Mouse (Mus musculus) intestine, postnatal 0 days (tissue): ENCODE data around the gene Tcte2. TPM values are rescaled to one million over a fixed set of nuclear protein-coding genes. Genes with fewer than 3 reads are reported as not detected.
"Not testable (repeated sequence)": the region's sequence is repeated elsewhere in the genome, so short reads cannot be mapped to it uniquely, and the experiment has no call there.

Experiments used
- ATAC-seq: fragments of 200-750 bp; cut with Nextera tagmentation; 2 replicates; pipeline ENCODE4 v1.8.0; 2017; ENCODE audit warnings: mild to moderate bottlenecking, moderate TSS enrichment, moderate library complexity
- H3K27ac ChIP-seq: fragments of 300-500 bp; sonication (generic); 2 replicates; pipeline ENCODE4 v1.5.1; 2014; ENCODE audit warnings: mild to moderate bottlenecking, low read depth, low read length, moderate library complexity
- H3K27me3 ChIP-seq: fragments of 300-500 bp; sonication (generic); replicated peaks from 2 replicates; pipeline ENCODE4 v1.6.1; 2014; ENCODE audit warnings: low read length, mixed read lengths; ENCODE audit not compliant: control insufficient read depth, insufficient read depth
- H3K36me3 ChIP-seq: fragments of 300-500 bp; sonication (generic); 2 replicates; pipeline ENCODE4 v1.6.1; 2014; ENCODE audit warnings: mild to moderate bottlenecking, moderate library complexity; ENCODE audit not compliant: control insufficient read depth, insufficient read depth
- H3K4me1 ChIP-seq: fragments of 300-500 bp; sonication (generic); replicated peaks from 2 replicates; pipeline ENCODE4 v1.6.1; 2014; ENCODE audit warnings: antibody characterized with exemption, low read length, mixed read lengths; ENCODE audit not compliant: control insufficient read depth, insufficient read depth
- H3K4me2 ChIP-seq: fragments of 300-500 bp; sonication (generic); replicated peaks from 2 replicates; pipeline ENCODE4 v1.6.1; 2014; ENCODE audit warnings: low read depth, mild to moderate bottlenecking, moderate library complexity
- H3K4me3 ChIP-seq: fragments of 300-500 bp; sonication (generic); 2 replicates; pipeline ENCODE4 v1.5.1; 2014; ENCODE audit warnings: low read depth, low read length
- H3K9ac ChIP-seq: fragments of 300-500 bp; sonication (generic); 2 replicates; pipeline ENCODE4 v1.6.1; 2014; ENCODE audit warnings: mild to moderate bottlenecking, low read depth, low read length
- H3K9me3 ChIP-seq: fragments of 300-500 bp; sonication (generic); 2 replicates; pipeline ENCODE4 v1.6.1; 2016; ENCODE audit warnings: mixed run types; ENCODE audit not compliant: control insufficient read depth
- CTCF ChIP-seq: sonication (generic); IDR thresholded peaks from 2 replicates; pipeline ENCODE4 v1.5.1; 2016; ENCODE audit warnings: low read depth, mild to moderate bottlenecking, control low read depth, antibody characterized with exemption, moderate library complexity
- WGBS: fragments of 180-500 bp; shearing (Covaris S2); extraction: QIAGEN DNeasy Blood & Tissue Kit; methylation state at CpG from one replicate; pipeline ENCODE4 v1.1.7; 2014; 5-methylcytosine and 5-hydroxymethylcytosine counted together
- polyA plus RNA-seq: library from polyadenylated mRNA; unstranded; fragments of >200 nt; fragmentation: Nextera tagmentation; extraction: Ambion mirVana; gene quantifications from 2 replicates; pipeline ENCODE4 v1.2.1, GENCODE M21; 2015

The Tcte2 gene
- polyA plus RNA-seq, 1 experiment from 2014 or later, result 1.4 TPM

- Histone ChIP-seq H3K4me3 (no peak overlapping the region), H3K9me3 (no peaks in the 10 kb centered on the region), H3K36me3 (no peaks in the 10 kb centered on the region), H3K4me1 (no peaks in the 10 kb centered on the region; the same call in 1 of the 2 replicates), H3K9ac (no peak overlapping the region), H3K4me2 (no peak overlapping the region), H3K27me3 (no peaks in the 10 kb centered on the region), H3K27ac (no peak overlapping the region)
- ATAC-seq, result no peak
- WGBS, result 82% methylated on average over 5 of the region's 5 CpGs
- no peak for TF ChIP-seq CTCF
Measured at GRCm38 (mm10) chr17:13781948-13782347, 20.3 kb upstream of the Tcte2 start.

- Histone ChIP-seq H3K4me1 (no peaks in the 10 kb centered on the region; the same call in 1 of the 2 replicates), H3K4me2 (no peak overlapping the region), H3K4me3 (no peak overlapping the region), H3K36me3 (no peaks in the 10 kb centered on the region), H3K9me3 (no peaks in the 10 kb centered on the region), H3K27me3 (no peaks in the 10 kb centered on the region), H3K27ac (no peak overlapping the region), H3K9ac (no peak overlapping the region)
- ATAC-seq, result no peak
- WGBS, result 92% methylated on average over 1 of the region's 1 CpGs
- TF ChIP-seq CTCF, result no peak
Measured at GRCm38 (mm10) chr17:13778865-13779264, 17.2 kb upstream of the Tcte2 start.

GRCm38 (mm10) chr17:13777676-13778075 is 16.1 kb upstream of the Tcte2 start:
- Histone ChIP-seq H3K9ac (no peak overlapping the region), H3K4me2 (no peak overlapping the region), H3K27me3 (no peaks in the 10 kb centered on the region), H3K4me1 (no peaks in the 10 kb centered on the region), H3K36me3 (no peaks in the 10 kb centered on the region), H3K4me3 (no peak overlapping the region), H3K9me3 (no peaks in the 10 kb centered on the region), H3K27ac (no peak overlapping the region)
- TF ChIP-seq CTCF, result no peak
- WGBS, result 60% methylated on average over 2 of the region's 2 CpGs
- ATAC-seq, result no peak

- no peaks in the 10 kb centered on the region for H3K36me3 ChIP-seq
- WGBS, result 95% methylated on average over 3 of the region's 3 CpGs
- no peak overlapping the region for H3K4me2 ChIP-seq
- 0 out of 2 replicates have a peak, but pooled peaks cover 2% of the 10 kb centered on the region for H3K4me1 ChIP-seq
- H3K27ac ChIP-seq, result 0 out of 2 replicates have a peak overlapping the region, but pooled peaks have one; percentile 9
- TF ChIP-seq CTCF, result peak; percentile 53
- no peaks in the 10 kb centered on the region for H3K27me3 ChIP-seq
- no peak for ATAC-seq
- no peak overlapping the region for H3K9ac ChIP-seq
- H3K9me3 ChIP-seq, result no peaks in the 10 kb centered on the region
- H3K4me3 ChIP-seq, result no peak overlapping the region
Measured at GRCm38 (mm10) chr17:13769256-13769655, 7.6 kb upstream of the Tcte2 start.

- no peak overlapping the region for H3K9ac ChIP-seq
- 82% methylated on average over 1 of the region's 1 CpGs for WGBS
- no peak for TF ChIP-seq CTCF
- no peaks in the 10 kb centered on the region for H3K36me3 ChIP-seq
- peak overlapping the region; percentile 9; the same call in 1 of the 2 replicates for H3K27ac ChIP-seq
- H3K4me3 ChIP-seq, result no peak overlapping the region
- H3K27me3 ChIP-seq, result no peaks in the 10 kb centered on the region
- 0 out of 2 replicates have a peak, but pooled peaks cover 2% of the 10 kb centered on the region for H3K4me1 ChIP-seq
- no peaks in the 10 kb centered on the region for H3K9me3 ChIP-seq
- H3K4me2 ChIP-seq, result no peak overlapping the region
- peak; percentile 56; the same call in 1 of the 2 replicates for ATAC-seq
Measured at GRCm38 (mm10) chr17:13768531-13768930, 6.9 kb upstream of the Tcte2 start.

GRCm38 (mm10) chr17:13764911-13765310 is 3.3 kb upstream of the Tcte2 start:
- H3K4me1 ChIP-seq, H3K27me3 ChIP-seq, H3K9ac ChIP-seq, ATAC-seq, H3K9me3 ChIP-seq, H3K4me3 ChIP-seq, H3K36me3 ChIP-seq, H3K4me2 ChIP-seq, H3K27ac ChIP-seq: not testable (repeated sequence)
- 74% methylated on average over 2 of the region's 2 CpGs for WGBS

- Histone ChIP-seq H3K27me3 (no peaks in the 10 kb centered on the region), H3K4me2 (no peak overlapping the region), H3K9me3 (no peaks in the 10 kb centered on the region), H3K4me1 (0 out of 2 replicates have a peak, but pooled peaks cover 2% of the 10 kb centered on the region), H3K4me3 (no peak overlapping the region), H3K27ac (no peak overlapping the region), H3K36me3 (no peaks in the 10 kb centered on the region), H3K9ac (no peak overlapping the region)
- 40% methylated on average over 1 of the region's 1 CpGs for whole genome bisulfite sequencing
- no peak for ATAC-seq
- TF ChIP-seq CTCF, result no peak
Measured at GRCm38 (mm10) chr17:13763819-13764218, 2.2 kb upstream of the Tcte2 start.
